14 mouse cellular contexts compared by ENCODE assay signal in genomic region chr2:71728796-71729195, GRCm38 (mm10). TPM values are rescaled to one million over a fixed set of nuclear protein-coding genes. Genes with fewer than 3 reads are reported as not detected.
DNase-seq lines count a peak whose midpoint lies in the region; ATAC-seq and TF ChIP-seq lines count a peak whose summit lies in the region.
"Had no signal": no experiment of that assay in that cellular context is flagged by ENCODE, and none has a peak within 500 bp of the region (broad histone marks: within the 10 kb centered on the region; RNA-seq: fewer than 3 reads in every experiment).

No protein-coding gene starts in this region.

- no peak overlapping the region for H3ac ChIP-seq in C2C12 (ENCODE audit: control insufficient read depth, insufficient read length, low read depth)

- H3K36me3 ChIP-seq in kidney, embryonic 15.5 days = no peaks in the 10 kb centered on the region
- no peaks in the 10 kb centered on the region for H3K36me3 ChIP-seq in C2C12 (ENCODE audit: control insufficient read depth, insufficient read depth)
- no peaks in the 10 kb centered on the region for H3K36me3 ChIP-seq in heart, embryonic 15.5 days
- H3K36me3 ChIP-seq in hindbrain, postnatal 0 days (ENCODE audit: insufficient read depth, low read length) = no peaks in the 10 kb centered on the region
- H3K36me3 ChIP-seq: hindbrain, embryonic 12.5 days; limb, embryonic 15.5 days; midbrain, embryonic 13.5 days had no signal

- H3K27ac ChIP-seq in kidney, embryonic 15.5 days = no peak overlapping the region
- peak overlapping the region; percentile 38; the same call in 1 of the 2 replicates for H3K27ac ChIP-seq in heart, embryonic 15.5 days
- no peak overlapping the region for H3K27ac ChIP-seq in hindbrain, postnatal 0 days
- H3K27ac ChIP-seq: hindbrain, embryonic 12.5 days; kidney, postnatal 0 days; limb, embryonic 15.5 days; midbrain, embryonic 13.5 days had no signal

- no peak overlapping the region for H3K9ac ChIP-seq in kidney, embryonic 15.5 days
- no peak overlapping the region for H3K9ac ChIP-seq in heart, embryonic 15.5 days
- no peak overlapping the region for H3K9ac ChIP-seq in hindbrain, postnatal 0 days (replicated peaks; ENCODE audit: low read length)
- H3K9ac ChIP-seq: hindbrain, embryonic 12.5 days; limb, embryonic 15.5 days; midbrain, embryonic 13.5 days had no signal

- no peaks in the 10 kb centered on the region for H3K27me3 ChIP-seq in kidney, embryonic 15.5 days
- H3K27me3 ChIP-seq in C2C12 (ENCODE audit: control insufficient read depth, insufficient read depth, insufficient read length) = no peaks in the 10 kb centered on the region
- H3K27me3 ChIP-seq in heart, embryonic 15.5 days = no peaks in the 10 kb centered on the region
- no peaks in the 10 kb centered on the region for H3K27me3 ChIP-seq in hindbrain, postnatal 0 days (ENCODE audit: insufficient read depth, low read length)
- H3K27me3 ChIP-seq: hindbrain, embryonic 12.5 days; limb, embryonic 15.5 days; midbrain, embryonic 13.5 days had no signal

- H3K9me3 ChIP-seq in kidney, embryonic 15.5 days (replicated peaks) = no peaks in the 10 kb centered on the region
- no peaks in the 10 kb centered on the region for H3K9me3 ChIP-seq in heart, embryonic 15.5 days (replicated peaks)
- no peaks in the 10 kb centered on the region for H3K9me3 ChIP-seq in hindbrain, postnatal 0 days (ENCODE audit: low read length)
- H3K9me3 ChIP-seq: hindbrain, embryonic 12.5 days; limb, embryonic 15.5 days; midbrain, embryonic 13.5 days had no signal

- H3K79me3 ChIP-seq in C2C12 (ENCODE audit: low read depth) = no peaks in the 10 kb centered on the region

- peaks cover 27% of the 10 kb centered on the region for H3K4me1 ChIP-seq in kidney, embryonic 15.5 days
- peaks cover 25% of the 10 kb centered on the region for H3K4me1 ChIP-seq in heart, embryonic 15.5 days (replicated peaks)
- no peaks in the 10 kb centered on the region for H3K4me1 ChIP-seq in hindbrain, postnatal 0 days (ENCODE audit: insufficient read depth, low read length)
- H3K4me1 ChIP-seq: midbrain, embryonic 13.5 days had no signal

- TF ChIP-seq CTCF in C2C12 (IDR thresholded peaks at IDR 0.05; ENCODE audit: control insufficient read depth, insufficient read depth, insufficient read length) = no peak
- no peak for TF ChIP-seq CTCF in hindbrain, postnatal 0 days (IDR thresholded peaks at IDR 0.05; ENCODE audit: low read depth)

- peak; percentile 33 for DNase-seq in kidney, adult 11 months
- DNase-seq in adrenal gland, postnatal 10 days = peak; percentile 74
- no peak for DNase-seq in frontal cortex, postnatal 10 days (ENCODE audit: low spot score in 2 of 2)
- DNase-seq in hindbrain, postnatal 0 days (ENCODE audit: low spot score) = no peak
- no peak for DNase-seq in layer of hippocampus, adult 18-20 months (ENCODE audit: low spot score in 2 of 2)
- DNase-seq: cerebellum, postnatal 14 days had no signal

- no peak for ATAC-seq in kidney, embryonic 15.5 days (replicated peaks; ENCODE audit: low FRiP score)
- ATAC-seq in heart, embryonic 15.5 days (replicated peaks; ENCODE audit: insufficient number of reproducible peaks, insufficient read depth, low FRiP score, low read depth) = no peak
- no peak for ATAC-seq in hindbrain, postnatal 0 days
- ATAC-seq: midbrain, embryonic 13.5 days had no signal

- 62% methylated on average over 5 of the region's 5 CpGs for WGBS in kidney, embryonic 15.5 days
- WGBS in heart, embryonic 15.5 days = 24% methylated on average over 5 of the region's 5 CpGs
- WGBS in hindbrain, postnatal 0 days = 55% methylated on average over 5 of the region's 5 CpGs

- no peak overlapping the region for H3K4me2 ChIP-seq in kidney, embryonic 15.5 days
- H3K4me2 ChIP-seq in heart, embryonic 15.5 days = no peak overlapping the region
- no peak overlapping the region for H3K4me2 ChIP-seq in hindbrain, postnatal 0 days (ENCODE audit: low read depth, low read length)
- H3K4me2 ChIP-seq: hindbrain, embryonic 12.5 days; limb, embryonic 15.5 days; midbrain, embryonic 13.5 days had no signal

- no peaks in the 10 kb centered on the region for H3K79me2 ChIP-seq in C2C12 (ENCODE audit: control insufficient read depth, insufficient read depth)

- no peak overlapping the region for H3K4me3 ChIP-seq in kidney, embryonic 15.5 days (replicated peaks)
- no peak overlapping the region for H3K4me3 ChIP-seq in C2C12 (ENCODE audit: insufficient read depth, poor library complexity, severe bottlenecking)
- H3K4me3 ChIP-seq in heart, embryonic 15.5 days = no peak overlapping the region
- no peak overlapping the region for H3K4me3 ChIP-seq in hindbrain, postnatal 0 days (ENCODE audit: low read length)
- H3K4me3 ChIP-seq: erythroblast, embryonic 14.5 days; hindbrain, embryonic 12.5 days; limb, embryonic 15.5 days; midbrain, embryonic 13.5 days had no signal

TF ChIP-seq in C2C12, 6 proteins besides CTCF, POLR2A, EP300 and RAD21:
- TF ChIP-seq CEBPB (IDR thresholded peaks at IDR 0.05; ENCODE audit: low read depth) = no peak
- peak; percentile 10 for TF ChIP-seq MYOD1 (IDR thresholded peaks at IDR 0.05; ENCODE audit: control insufficient read depth, insufficient read length, low read depth)

RNA-seq across cellular contexts. Expression of gene Itga6, which starts 16.6 kb away (rescaled TPM):
- polyA plus RNA-seq in kidney, embryonic 15.5 days (2015; fragmentation: Nextera tagmentation; extraction: Ambion mirVana) = 69.9 and 74.6 TPM in 2 replicates
- 33.1 TPM for polyA plus RNA-seq in C2C12 (2012; fragmentation: generic; extraction: Trizol)
- total RNA-seq in adrenal gland, postnatal 10 days (2021) = 100 to 1,000 TPM; 145 to 179 TPM
- 48.5 and 52.8 TPM in 2 replicates for polyA plus RNA-seq in heart, embryonic 15.5 days (2015; fragmentation: Nextera tagmentation; extraction: Ambion mirVana)
- total RNA-seq in hindbrain, postnatal 0 days (2014; rRNA removed) = 46.7 and 50.0 TPM in 2 replicates
- polyA plus RNA-seq in hindbrain, postnatal 0 days (2015; fragmentation: Nextera tagmentation; extraction: Ambion mirVana) = 20.0 and 20.7 TPM in 2 replicates
- total RNA-seq in layer of hippocampus, adult 18-20 months (2021) = 10 to 100 TPM; 19.2 to 19.4 TPM

Comparison
In these comparisons a context has a peak if more than half of its experiments do, and no peak if none do; other contexts are left out.
1. DNase-seq: peak in kidney, adult 11 months (single experiment) and adrenal gland, postnatal 10 days (single experiment); none in frontal cortex, postnatal 10 days (0 of 2), hindbrain, postnatal 0 days (single experiment) and layer of hippocampus, adult 18-20 months (0 of 2).